Mouse (Mus musculus): ENCODE measurements at regions not wholly inside any gene's neighbourhood (a gene's known extent, or its start where the extent isn't known, plus 50 kb on each side); places are given as distances from the start of the nearest gene placed in this dataset.

DNA sequence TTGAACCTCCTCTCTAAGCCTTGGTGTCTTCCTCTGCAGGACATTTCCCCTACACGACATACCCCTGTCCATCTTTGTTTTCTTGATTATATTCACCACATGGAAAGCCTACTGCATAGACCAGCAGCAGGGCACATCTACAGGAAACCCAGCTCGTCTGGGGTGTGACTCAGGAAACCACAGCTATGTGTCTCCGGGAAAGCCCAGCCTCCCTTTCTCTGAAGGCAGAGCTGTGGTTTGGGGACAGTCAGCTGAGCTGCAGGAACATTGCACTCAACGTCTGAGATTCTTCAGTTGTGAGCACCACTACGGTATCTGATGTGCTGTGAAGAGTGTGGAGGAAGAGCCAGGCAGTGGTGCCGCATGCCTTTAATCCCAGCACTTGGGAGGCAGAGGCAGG, 286.9 kb downstream of the Foxo1 start:
- no peaks in the 10 kb centered on the region for H3K36me3 ChIP-seq (ENCODE audit: control insufficient read depth, insufficient read depth)
- H3K27ac ChIP-seq (ENCODE audit: low read length): no peak overlapping the region
- H3K9ac ChIP-seq (replicated peaks; ENCODE audit: low read depth, low read length): no peak overlapping the region
- no peaks in the 10 kb centered on the region for H3K9me3 ChIP-seq (ENCODE audit: control insufficient read depth, low read length)
- no peak overlapping the region for H3K4me3 ChIP-seq (replicated peaks; ENCODE audit: low read length)
- H3K27me3 ChIP-seq (replicated peaks; ENCODE audit: control insufficient read depth, insufficient read depth, low read length): no peaks in the 10 kb centered on the region
- WGBS: 87% methylated on average over 6 of the region's 6 CpGs
- no peaks in the 10 kb centered on the region for H3K4me1 ChIP-seq (replicated peaks; ENCODE audit: control insufficient read depth, insufficient read depth, low read length)
- no peak for ATAC-seq
- no peak overlapping the region for H3K4me2 ChIP-seq (ENCODE audit: low read length)

GRCm38 (mm10) chr3:52554490-52554889, 286.4 kb downstream of the Foxo1 start:
- Histone ChIP-seq H3K9ac (replicated peaks; ENCODE audit: low read depth, low read length) (no peak overlapping the region), H3K4me1 (replicated peaks; ENCODE audit: control insufficient read depth, insufficient read depth, low read length) (no peaks in the 10 kb centered on the region), H3K4me3 (replicated peaks; ENCODE audit: low read length) (no peak overlapping the region), H3K4me2 (ENCODE audit: low read length) (no peak overlapping the region), H3K9me3 (ENCODE audit: control insufficient read depth, low read length) (no peaks in the 10 kb centered on the region), H3K36me3 (ENCODE audit: control insufficient read depth, insufficient read depth) (no peaks in the 10 kb centered on the region), H3K27ac (ENCODE audit: low read length) (no peak overlapping the region), H3K27me3 (replicated peaks; ENCODE audit: control insufficient read depth, insufficient read depth, low read length) (no peaks in the 10 kb centered on the region)
- ATAC-seq: no peak
- WGBS: 90% methylated on average over 1 of the region's 1 CpGs

DNA sequence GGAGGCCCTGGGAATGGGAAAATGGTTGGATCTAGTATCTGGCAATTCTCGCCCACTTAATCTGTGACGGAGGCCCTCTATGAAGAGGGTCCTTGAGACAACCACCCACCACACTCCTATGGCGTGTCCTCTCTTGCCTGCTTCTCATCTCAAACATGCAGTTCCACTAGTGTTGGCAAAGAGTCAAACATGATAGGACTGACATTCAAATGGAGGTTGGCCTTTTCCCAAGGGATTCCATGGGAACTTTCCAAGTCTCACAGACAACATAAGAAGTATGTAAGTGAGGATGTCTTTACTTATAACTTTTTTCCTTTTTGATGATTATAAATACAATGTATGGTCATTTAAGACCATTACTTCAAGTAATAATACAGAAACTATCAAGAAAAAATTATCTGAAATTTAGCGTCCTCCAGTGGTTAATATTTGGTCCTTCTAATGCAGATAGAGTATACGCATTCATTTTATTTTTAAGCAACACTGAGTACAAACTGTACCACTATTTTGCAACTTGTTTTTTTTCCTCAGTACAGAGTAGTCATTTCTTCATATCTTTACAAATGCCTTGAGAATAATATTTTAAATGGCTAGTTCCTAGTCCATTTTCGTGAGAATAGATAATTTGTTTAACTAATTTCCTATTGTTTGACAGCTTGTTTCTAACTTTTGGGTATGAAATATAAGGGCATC, 280.2 kb downstream of the Foxo1 start:
- Histone ChIP-seq H3K36me3 (ENCODE audit: control insufficient read depth, insufficient read depth) (no peaks in the 10 kb centered on the region), H3K9ac (replicated peaks; ENCODE audit: low read depth, low read length) (no peak overlapping the region), H3K27me3 (replicated peaks; ENCODE audit: control insufficient read depth, insufficient read depth, low read length) (no peaks in the 10 kb centered on the region), H3K4me2 (ENCODE audit: low read length) (no peak overlapping the region), H3K4me3 (replicated peaks; ENCODE audit: low read length) (no peak overlapping the region), H3K4me1 (replicated peaks; ENCODE audit: control insufficient read depth, insufficient read depth, low read length) (no peaks in the 10 kb centered on the region), H3K9me3 (ENCODE audit: control insufficient read depth, low read length) (no peaks in the 10 kb centered on the region), H3K27ac (ENCODE audit: low read length) (no peak overlapping the region)
- no peak for ATAC-seq
- WGBS: 88% methylated on average over 6 of the region's 6 CpGs

- H3K4me2 ChIP-seq (ENCODE audit: low read length): no peak overlapping the region
- no peak overlapping the region for H3K9ac ChIP-seq (replicated peaks; ENCODE audit: low read depth, low read length)
- H3K36me3 ChIP-seq (ENCODE audit: control insufficient read depth, insufficient read depth): no peaks in the 10 kb centered on the region
- no peaks in the 10 kb centered on the region for H3K4me1 ChIP-seq (replicated peaks; ENCODE audit: control insufficient read depth, insufficient read depth, low read length)
- no peaks in the 10 kb centered on the region for H3K27me3 ChIP-seq (replicated peaks; ENCODE audit: control insufficient read depth, insufficient read depth, low read length)
- H3K9me3 ChIP-seq (ENCODE audit: control insufficient read depth, low read length): no peaks in the 10 kb centered on the region
- no peak overlapping the region for H3K4me3 ChIP-seq (replicated peaks; ENCODE audit: low read length)
- ATAC-seq: no peak
- WGBS: 96% methylated on average over 5 of the region's 5 CpGs
- no peak overlapping the region for H3K27ac ChIP-seq (ENCODE audit: low read length)
Measured at GRCm38 (mm10) chr3:52546035-52546434, 277.9 kb downstream of the Foxo1 start.

DNA sequence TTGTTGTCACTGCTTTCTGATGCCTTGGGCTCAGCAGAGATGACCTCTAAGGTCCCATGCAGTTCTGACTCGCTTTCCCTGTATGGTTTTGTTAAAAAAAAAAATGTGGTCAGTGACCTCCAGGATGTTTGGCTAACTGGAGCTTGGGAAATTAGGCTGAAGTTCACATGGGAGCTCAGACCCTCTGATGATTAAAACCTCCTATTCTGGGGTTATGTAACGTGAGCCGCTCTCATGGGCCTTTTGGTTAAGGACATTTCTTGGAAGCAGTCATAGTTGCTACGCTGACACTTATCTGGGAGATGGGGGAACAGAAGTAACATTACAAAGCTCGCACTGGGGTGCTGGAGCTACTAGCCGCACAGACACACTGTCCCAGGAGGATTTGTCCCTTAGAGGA, 274.9 kb downstream of the Foxo1 start:
- H3K27ac ChIP-seq (ENCODE audit: low read length): no peak overlapping the region
- ATAC-seq: no peak
- H3K9ac ChIP-seq (replicated peaks; ENCODE audit: low read depth, low read length): no peak overlapping the region
- H3K4me3 ChIP-seq (replicated peaks; ENCODE audit: low read length): no peak overlapping the region
- H3K27me3 ChIP-seq (replicated peaks; ENCODE audit: control insufficient read depth, insufficient read depth, low read length): no peaks in the 10 kb centered on the region
- WGBS: 81% methylated on average over 6 of the region's 6 CpGs
- H3K36me3 ChIP-seq (ENCODE audit: control insufficient read depth, insufficient read depth): no peaks in the 10 kb centered on the region
- no peak overlapping the region for H3K4me2 ChIP-seq (ENCODE audit: low read length)
- no peaks in the 10 kb centered on the region for H3K9me3 ChIP-seq (ENCODE audit: control insufficient read depth, low read length)
- H3K4me1 ChIP-seq (replicated peaks; ENCODE audit: control insufficient read depth, insufficient read depth, low read length): no peaks in the 10 kb centered on the region

DNA sequence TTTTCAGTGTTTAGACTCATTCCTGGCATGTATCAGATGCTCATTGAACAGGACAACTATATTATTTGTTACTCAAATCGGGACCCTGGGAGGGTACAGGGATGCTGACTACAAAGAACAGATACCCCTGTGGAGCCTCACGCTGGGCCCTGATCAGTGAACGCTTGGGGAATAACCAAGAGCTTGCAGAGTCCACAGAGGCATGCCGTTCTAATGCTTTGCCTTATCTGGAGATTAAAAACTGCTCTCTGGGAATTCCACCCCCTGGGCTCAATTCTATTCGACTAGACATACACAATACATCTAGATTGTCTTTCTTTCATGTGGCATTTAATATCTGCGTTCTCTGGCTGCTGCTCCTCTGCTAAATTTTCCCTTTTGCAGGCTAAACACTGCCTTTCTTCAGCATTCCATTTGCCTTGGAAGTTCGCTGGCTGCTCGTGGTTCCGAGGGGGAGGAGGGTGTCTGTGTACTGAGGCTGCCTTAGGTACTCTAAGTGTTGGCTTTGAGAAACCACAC, 272.8 kb downstream of the Foxo1 start:
- Histone ChIP-seq H3K27ac (ENCODE audit: low read length) (no peak overlapping the region), H3K4me1 (replicated peaks; ENCODE audit: control insufficient read depth, insufficient read depth, low read length) (no peaks in the 10 kb centered on the region), H3K36me3 (ENCODE audit: control insufficient read depth, insufficient read depth) (no peaks in the 10 kb centered on the region), H3K4me3 (replicated peaks; ENCODE audit: low read length) (no peak overlapping the region), H3K27me3 (replicated peaks; ENCODE audit: control insufficient read depth, insufficient read depth, low read length) (no peaks in the 10 kb centered on the region), H3K4me2 (ENCODE audit: low read length) (no peak overlapping the region), H3K9ac (replicated peaks; ENCODE audit: low read depth, low read length) (no peak overlapping the region), H3K9me3 (ENCODE audit: control insufficient read depth, low read length) (no peaks in the 10 kb centered on the region)
- ATAC-seq: no peak
- WGBS: 13% methylated on average over 9 of the region's 9 CpGs

- Histone ChIP-seq H3K27me3 (replicated peaks; ENCODE audit: control insufficient read depth, insufficient read depth, low read length) (no peaks in the 10 kb centered on the region), H3K9ac (replicated peaks; ENCODE audit: low read depth, low read length) (no peak overlapping the region), H3K4me1 (replicated peaks; ENCODE audit: control insufficient read depth, insufficient read depth, low read length) (peaks cover 6% of the 10 kb centered on the region; the same call in 1 of the 2 replicates), H3K4me2 (ENCODE audit: low read length) (no peak overlapping the region), H3K9me3 (ENCODE audit: control insufficient read depth, low read length) (no peaks in the 10 kb centered on the region), H3K4me3 (replicated peaks; ENCODE audit: low read length) (no peak overlapping the region), H3K36me3 (ENCODE audit: control insufficient read depth, insufficient read depth) (no peaks in the 10 kb centered on the region), H3K27ac (ENCODE audit: low read length) (no peak overlapping the region)
- no peak for ATAC-seq
- 73% methylated on average over 10 of the region's 10 CpGs for WGBS
Measured at GRCm38 (mm10) chr3:52539813-52540378, 271.8 kb downstream of the Foxo1 start.

GRCm38 (mm10) chr3:52538306-52538705, 270.2 kb downstream of the Foxo1 start:
- H3K4me3 ChIP-seq (replicated peaks; ENCODE audit: low read length): no peak overlapping the region

DNA sequence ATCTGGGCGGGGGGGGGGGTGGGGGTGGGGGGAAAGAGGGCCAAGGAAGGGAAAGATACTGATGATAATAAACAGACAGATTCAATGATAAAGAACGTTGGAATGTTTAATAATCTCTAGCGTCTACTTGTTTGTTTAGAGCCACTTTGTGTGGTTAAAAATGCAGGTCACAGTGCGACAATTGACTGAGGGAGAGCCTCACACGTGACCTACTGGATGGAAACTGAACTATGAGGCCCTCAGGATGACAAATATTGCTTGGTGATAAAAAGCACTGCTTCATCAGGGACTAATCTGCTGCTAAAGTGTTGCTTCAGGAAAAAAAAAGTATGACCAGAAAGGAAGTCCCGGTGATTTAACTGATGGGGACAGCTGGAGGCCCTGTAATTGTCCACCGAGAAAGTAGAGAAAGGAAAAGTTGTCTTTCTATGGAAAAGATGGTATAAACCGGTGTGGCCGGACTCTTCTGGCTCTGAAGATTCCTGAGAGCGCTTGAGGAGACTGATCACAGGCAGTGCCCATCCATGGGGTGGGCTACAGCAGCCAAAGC, 269.3 kb downstream of the Foxo1 start:
- WGBS: 83% methylated on average over 10 of the region's 10 CpGs
- no peaks in the 10 kb centered on the region for H3K27me3 ChIP-seq (replicated peaks; ENCODE audit: control insufficient read depth, insufficient read depth, low read length)
- no peaks in the 10 kb centered on the region for H3K36me3 ChIP-seq (ENCODE audit: control insufficient read depth, insufficient read depth)
- H3K9me3 ChIP-seq (ENCODE audit: control insufficient read depth, low read length): no peaks in the 10 kb centered on the region
- peaks cover 6% of the 10 kb centered on the region; the same call in 1 of the 2 replicates for H3K4me1 ChIP-seq (replicated peaks; ENCODE audit: control insufficient read depth, insufficient read depth, low read length)
- H3K4me2 ChIP-seq (ENCODE audit: low read length): no peak overlapping the region
- no peak overlapping the region for H3K4me3 ChIP-seq (replicated peaks; ENCODE audit: low read length)
- no peak overlapping the region for H3K27ac ChIP-seq (ENCODE audit: low read length)
- no peak overlapping the region for H3K9ac ChIP-seq (replicated peaks; ENCODE audit: low read depth, low read length)
- ATAC-seq: no peak

More at GRCm38 (mm10) chr3:52538306-52538705, 270.2 kb downstream of the Foxo1 start:
- Histone ChIP-seq H3K9me3 (ENCODE audit: control insufficient read depth, low read length) (no peaks in the 10 kb centered on the region), H3K36me3 (ENCODE audit: control insufficient read depth, insufficient read depth) (no peaks in the 10 kb centered on the region), H3K9ac (replicated peaks; ENCODE audit: low read depth, low read length) (no peak overlapping the region), H3K4me1 (replicated peaks; ENCODE audit: control insufficient read depth, insufficient read depth, low read length) (peaks cover 6% of the 10 kb centered on the region; the same call in 1 of the 2 replicates), H3K27me3 (replicated peaks; ENCODE audit: control insufficient read depth, insufficient read depth, low read length) (no peaks in the 10 kb centered on the region), H3K27ac (ENCODE audit: low read length) (no peak overlapping the region), H3K4me2 (ENCODE audit: low read length) (no peak overlapping the region)
- no peak for ATAC-seq
- 88% methylated on average over 4 of the region's 4 CpGs for WGBS

Measured in forebrain, embryonic 16.5 days (tissue).